Mouse (Mus musculus) liver, embryonic 14.5 days (tissue): ENCODE measurements around the gene Mms19. TPM values are rescaled to one million over a fixed set of nuclear protein-coding genes. Genes with fewer than 3 reads are reported as not detected.

Experiments used
- ATAC-seq: fragments of 200-750 bp; cut with Nextera tagmentation; 2 replicates; pipeline ENCODE4 v1.8.0; 2017; ENCODE audit warnings: moderate number of reproducible peaks, mild to moderate bottlenecking, moderate library complexity; ENCODE audit not compliant: insufficient read depth
- DNase-seq, 3 experiments: peaks; one replicate each; pipeline ENCODE4 v3.0.0-alpha.2; 2012 to 2013; ENCODE audit warnings: low read depth in 3 of 3, low spot score in 3 of 3
- H3K27ac ChIP-seq: fragments of 300-500 bp; sonication (generic); 2 replicates; pipeline ENCODE4 v1.5.1; 2014; ENCODE audit warnings: moderate library complexity, mild to moderate bottlenecking, control low read depth, inconsistent platforms
- H3K27me3 ChIP-seq: fragments of 300-500 bp; sonication (generic); 2 replicates; pipeline ENCODE4 v1.6.1; 2014; ENCODE audit warnings: mild to moderate bottlenecking, low read length, moderate library complexity; ENCODE audit not compliant: control insufficient read depth, insufficient read depth
- H3K36me3 ChIP-seq: fragments of 300-500 bp; sonication (generic); replicated peaks from 2 replicates; pipeline ENCODE4 v1.6.1; 2014; ENCODE audit warnings: low read depth; ENCODE audit not compliant: control insufficient read depth, insufficient read depth
- H3K4me1 ChIP-seq, 2 experiments: fragments of 200-500 bp in 1 of 2; fragments of 300-500 bp in 1 of 2; sonication (generic) in 1 of 2; replicated peaks; 2 replicates each; pipeline ENCODE4 v1.6.1; 2012 to 2014; ENCODE audit warnings: antibody characterized with exemption in 1 of 2, inconsistent platforms in 1 of 2, low read length in 1 of 2; ENCODE audit not compliant: control insufficient read depth in 2 of 2, insufficient read depth in 2 of 2
- H3K4me2 ChIP-seq: fragments of 300-500 bp; sonication (generic); 2 replicates; pipeline ENCODE4 v1.6.1; 2014; ENCODE audit warnings: low read depth, mild to moderate bottlenecking, control low read depth, moderate library complexity
- H3K4me3 ChIP-seq, 2 experiments: fragments of 200-500 bp in 1 of 2; fragments of 300-500 bp in 1 of 2; sonication (generic) in 1 of 2; 2 replicates each; pipeline ENCODE4 v1.5.1; 2012 to 2014; ENCODE audit warnings: low read depth in 2 of 2, low read length in 2 of 2, mild to moderate bottlenecking in 2 of 2, control low read depth in 1 of 2, inconsistent platforms in 1 of 2, moderate library complexity in 1 of 2; ENCODE audit not compliant: insufficient read depth in 1 of 2
- H3K9ac ChIP-seq: fragments of 300-500 bp; sonication (generic); replicated peaks from 2 replicates; pipeline ENCODE4 v1.6.1; 2014; ENCODE audit warnings: mild to moderate bottlenecking, control low read depth, moderate library complexity
- H3K9me3 ChIP-seq: fragments of 300-500 bp; sonication (generic); 2 replicates; pipeline ENCODE4 v1.6.1; 2016; ENCODE audit warnings: low read length, mixed read lengths; ENCODE audit not compliant: control insufficient read depth
- CTCF ChIP-seq: IDR thresholded peaks from 2 replicates; pipeline ENCODE4 v1.5.1; 2016; ENCODE audit warnings: antibody characterized with exemption, low read depth, control low read depth
- EP300 ChIP-seq: IDR thresholded peaks from 2 replicates; pipeline ENCODE4 v1.6.1; 2016; ENCODE audit warnings: antibody characterized with exemption, low read depth
- WGBS: fragments of 180-500 bp; shearing (Covaris S2); extraction: QIAGEN DNeasy Blood & Tissue Kit; methylation state at CpG from one replicate; pipeline ENCODE4 v1.1.7; 2014; ENCODE audit not compliant: insufficient replicate concordance; 5-methylcytosine and 5-hydroxymethylcytosine counted together
- polyA plus RNA-seq, 2 experiments: library from polyadenylated mRNA; depleted of rRNA in 1 of 2; stranded (reverse) in 1 of 2; unstranded in 1 of 2; fragments of >200 nt; fragmentation: Nextera tagmentation in 1 of 2; extraction: Ambion mirVana in 1 of 2; gene quantifications; 2 replicates each; pipeline versions ENCODE4 v1.2.1 to v1.2.3; 2012 to 2014

The Mms19 gene
- polyA plus RNA-seq, 2 experiments, result 10.8 to 18.2 TPM

- Histone ChIP-seq H3K4me3 (no peak overlapping the region), H3K27ac (no peak overlapping the region), H3K9me3 (no peaks in the 10 kb centered on the region), H3K36me3 (no peaks in the 10 kb centered on the region), H3K9ac (0 out of 2 replicates have a peak overlapping the region, but pooled peaks have one; percentile 16), H3K4me1 (peaks cover 23 to 40% of the 10 kb centered on the region in 2 experiments), H3K27me3 (no peaks in the 10 kb centered on the region), H3K4me2 (no peak overlapping the region)
- no peak for ATAC-seq
- TF ChIP-seq CTCF, result no peak
- TF ChIP-seq EP300, result no peak
- 19% methylated on average over 10 of the region's 10 CpGs for WGBS
- DNase-seq, result no peak
Observed at GRCm38 (mm10) chr19:41902848-41903593, 77.9 kb downstream of the Mms19 start.

GRCm38 (mm10) chr19:41901696-41902095 lies 79.3 kb downstream of the Mms19 start:
- H3K36me3 ChIP-seq, result no peaks in the 10 kb centered on the region
- peaks cover 14 to 29% of the 10 kb centered on the region in 2 experiments for H3K4me1 ChIP-seq
- 50% methylated on average over 2 of the region's 2 CpGs for WGBS
- TF ChIP-seq CTCF (no peak), EP300 (no peak)
- H3K4me3 ChIP-seq, result no peak overlapping the region
- no peaks in the 10 kb centered on the region for H3K27me3 ChIP-seq
- no peak overlapping the region for H3K9ac ChIP-seq
- DNase-seq (no peak), ATAC-seq (no peak)
- H3K9me3 ChIP-seq, result no peaks in the 10 kb centered on the region
- no peak overlapping the region for H3K27ac ChIP-seq
- H3K4me2 ChIP-seq, result no peak overlapping the region

- no peak overlapping the region for H3K4me3 ChIP-seq
- no peaks in the 10 kb centered on the region for H3K9me3 ChIP-seq
- DNase-seq (no peak), ATAC-seq (no peak)
- peaks cover 6 to 18% of the 10 kb centered on the region in 2 experiments for H3K4me1 ChIP-seq
- H3K4me2 ChIP-seq, result no peak overlapping the region
- no peaks in the 10 kb centered on the region for H3K36me3 ChIP-seq
- H3K9ac ChIP-seq, result no peak overlapping the region
- TF ChIP-seq EP300 (no peak), CTCF (no peak)
- H3K27me3 ChIP-seq, result no peaks in the 10 kb centered on the region
- WGBS, result 23% methylated on average over 8 of the region's 8 CpGs
- H3K27ac ChIP-seq, result no peak overlapping the region
Observed at GRCm38 (mm10) chr19:41900495-41901090, 80.4 kb downstream of the Mms19 start.

- Histone ChIP-seq H3K9me3 (no peaks in the 10 kb centered on the region), H3K36me3 (no peaks in the 10 kb centered on the region), H3K9ac (no peak overlapping the region), H3K27me3 (no peaks in the 10 kb centered on the region), H3K4me3 (no peak overlapping the region), H3K4me1 (peaks cover 5 to 23% of the 10 kb centered on the region in 2 experiments), H3K27ac (no peak overlapping the region), H3K4me2 (no peak overlapping the region)
- WGBS, result 42% methylated on average over 4 of the region's 4 CpGs
- peak in 1 of 3 experiments; percentile 49 for DNase-seq
- peak; percentile 80 for TF ChIP-seq CTCF
- TF ChIP-seq EP300, result no peak
- no peak for ATAC-seq
Observed at GRCm38 (mm10) chr19:41898860-41899259, 82.1 kb downstream of the Mms19 start.

- no peak; the same call in 1 of the 2 replicates for ATAC-seq
- Histone ChIP-seq H3K27me3 (no peaks in the 10 kb centered on the region), H3K4me2 (peak overlapping the region; percentile 80), H3K9me3 (no peaks in the 10 kb centered on the region), H3K4me1 (peaks cover 5 to 19% of the 10 kb centered on the region in 2 experiments; a peak in 3 of 4 replicates), H3K36me3 (peaks cover 2% of the 10 kb centered on the region), H3K9ac (peak overlapping the region; percentile 63), H3K4me3 (peak overlapping the region; percentile 83 to 92), H3K27ac (no peak overlapping the region)
- 22% methylated on average over 18 of the region's 18 CpGs for WGBS
- no peak for DNase-seq
- TF ChIP-seq EP300, result no peak
- TF ChIP-seq CTCF, result no peak
Observed at GRCm38 (mm10) chr19:41896319-41896711, 84.6 kb downstream of the Mms19 start.
